Mouse (Mus musculus): ENCODE results near the gene Lrrc1. TPM values are rescaled to one million over a fixed set of nuclear protein-coding genes. Genes with fewer than 3 reads are reported as not detected.
A peak's percentile ranks its signal among the peaks of the same experiment; 100 is the strongest.

Lrrc1 gene
- polyA plus RNA-seq, 1 experiment from 2014 or later, result 5.0 TPM

DNA sequence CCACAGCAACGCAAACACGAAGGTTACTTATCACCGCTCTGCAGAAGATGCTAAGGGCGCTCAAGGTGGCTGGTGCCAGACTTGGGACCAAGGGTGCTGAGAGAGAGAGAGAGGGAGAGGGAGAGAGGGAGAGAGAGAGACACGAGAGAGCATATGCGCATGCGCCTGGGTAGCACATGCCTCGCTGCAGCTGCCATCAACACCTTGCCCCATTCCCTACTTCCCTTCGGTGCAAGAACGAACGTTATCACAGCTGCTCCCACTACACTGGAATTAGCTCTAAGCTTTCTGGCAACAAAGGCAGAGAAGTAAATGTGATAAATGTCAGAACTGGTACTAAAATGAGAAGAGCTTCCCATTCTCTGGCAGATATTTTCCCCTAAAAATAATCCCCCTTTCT lies 79.3 kb downstream of the Lrrc1 start:
- Histone ChIP-seq H3K27me3 (replicated peaks; ENCODE audit: control insufficient read depth, insufficient read depth, low read length) (no peaks in the 10 kb centered on the region), H3K9ac (ENCODE audit: low read depth, low read length) (no peak overlapping the region), H3K4me2 (ENCODE audit: low read length) (no peak overlapping the region), H3K9me3 (ENCODE audit: control insufficient read depth, low read length) (no peaks in the 10 kb centered on the region), H3K36me3 (ENCODE audit: control insufficient read depth, insufficient read depth, low read length) (no peaks in the 10 kb centered on the region), H3K4me3 (ENCODE audit: low read length) (no peak overlapping the region), H3K4me1 (ENCODE audit: control insufficient read depth, insufficient read depth, low read depth, low read length) (peaks cover 14% of the 10 kb centered on the region; the same call in 1 of the 2 replicates), H3K27ac (ENCODE audit: low read depth, low read length) (no peak overlapping the region)
- no peak for ATAC-seq
- 68% methylated on average over 11 of the region's 11 CpGs for WGBS

DNA sequence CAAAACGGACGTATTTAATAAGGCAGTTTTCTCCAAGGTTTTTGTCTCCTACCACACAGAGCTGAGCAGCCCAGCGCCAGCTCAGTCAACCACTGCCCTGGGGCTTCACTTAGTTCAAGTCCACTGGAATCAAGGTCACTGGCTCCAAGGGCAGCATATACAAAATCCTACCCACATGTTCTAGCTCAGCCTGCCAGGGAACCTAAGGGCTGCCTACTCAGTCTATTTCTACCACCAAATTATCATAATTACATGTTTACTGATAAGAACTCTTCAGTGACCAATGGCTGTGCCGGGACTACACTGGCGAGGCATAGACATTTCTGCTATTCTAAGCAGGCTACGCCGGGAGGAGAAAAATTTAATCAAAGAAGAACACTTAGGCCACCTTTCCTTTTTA lies 80.8 kb downstream of the Lrrc1 start:
- Histone ChIP-seq H3K4me1 (ENCODE audit: control insufficient read depth, insufficient read depth, low read depth, low read length) (peaks cover 7% of the 10 kb centered on the region; the same call in 1 of the 2 replicates), H3K9me3 (ENCODE audit: control insufficient read depth, low read length) (no peaks in the 10 kb centered on the region), H3K27ac (ENCODE audit: low read depth, low read length) (no peak overlapping the region), H3K4me2 (ENCODE audit: low read length) (no peak overlapping the region), H3K4me3 (ENCODE audit: low read length) (no peak overlapping the region), H3K27me3 (replicated peaks; ENCODE audit: control insufficient read depth, insufficient read depth, low read length) (no peaks in the 10 kb centered on the region), H3K9ac (ENCODE audit: low read depth, low read length) (no peak overlapping the region), H3K36me3 (ENCODE audit: control insufficient read depth, insufficient read depth, low read length) (no peaks in the 10 kb centered on the region)
- ATAC-seq, result peak; percentile 19; the same call in 1 of the 2 replicates
- 77% methylated on average over 7 of the region's 7 CpGs for WGBS

DNA sequence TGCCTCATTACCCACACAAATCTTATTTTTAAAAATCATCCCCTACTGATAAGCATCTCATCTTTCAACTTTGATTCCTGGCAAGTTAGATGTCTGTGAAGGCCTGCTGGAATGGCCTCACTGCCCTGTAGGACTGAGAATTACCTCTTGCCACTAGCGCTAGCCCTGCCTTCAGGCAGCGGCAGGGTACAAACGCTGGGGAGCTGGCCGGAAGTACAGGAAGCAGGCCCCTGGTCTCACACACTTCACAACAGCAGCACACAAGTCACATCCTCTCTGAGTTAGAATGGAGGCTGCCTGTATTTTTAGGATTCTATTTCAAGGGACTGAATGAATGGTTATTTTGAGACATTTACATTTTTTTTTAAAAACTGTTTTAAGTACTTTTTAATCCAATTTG lies 81.5 kb downstream of the Lrrc1 start:
- WGBS, result 63% methylated on average over 4 of the region's 4 CpGs
- Histone ChIP-seq H3K27me3 (replicated peaks; ENCODE audit: control insufficient read depth, insufficient read depth, low read length) (no peaks in the 10 kb centered on the region), H3K4me3 (ENCODE audit: low read length) (no peak overlapping the region), H3K4me2 (ENCODE audit: low read length) (no peak overlapping the region), H3K9me3 (ENCODE audit: control insufficient read depth, low read length) (no peaks in the 10 kb centered on the region), H3K27ac (ENCODE audit: low read depth, low read length) (no peak overlapping the region; the same call in 1 of the 2 replicates), H3K36me3 (ENCODE audit: control insufficient read depth, insufficient read depth, low read length) (no peaks in the 10 kb centered on the region), H3K9ac (ENCODE audit: low read depth, low read length) (no peak overlapping the region), H3K4me1 (ENCODE audit: control insufficient read depth, insufficient read depth, low read depth, low read length) (peaks cover 7% of the 10 kb centered on the region; the same call in 1 of the 2 replicates)
- no peak for ATAC-seq

DNA sequence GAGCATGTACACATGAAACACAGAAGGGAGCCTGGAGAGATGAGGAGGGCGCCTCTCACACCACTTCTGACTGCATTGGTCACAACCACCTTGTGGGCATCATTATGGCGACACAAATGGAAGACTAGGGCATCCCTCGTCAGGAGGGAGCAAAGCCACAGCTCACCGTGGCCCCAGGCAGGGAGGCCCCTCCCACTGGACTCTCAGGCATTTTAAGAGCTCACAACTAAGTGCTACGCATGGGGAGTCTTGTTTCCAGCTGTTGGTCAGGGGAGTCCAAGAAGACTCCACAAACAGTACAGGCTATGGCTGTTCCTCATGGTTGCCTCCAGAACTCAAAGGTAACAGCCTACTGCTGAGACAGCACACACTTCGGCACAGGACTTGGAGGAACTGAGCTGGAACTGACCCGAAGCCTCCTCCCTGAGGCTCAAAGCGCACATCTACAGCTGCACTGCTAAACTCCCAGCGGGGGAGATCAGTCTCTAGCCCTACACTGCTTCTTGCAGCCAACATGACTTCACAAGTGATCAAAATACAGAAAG lies 83.2 kb downstream of the Lrrc1 start:
- 77% methylated on average over 9 of the region's 9 CpGs for WGBS
- no peak overlapping the region for H3K4me2 ChIP-seq (ENCODE audit: low read length)
- H3K36me3 ChIP-seq (ENCODE audit: control insufficient read depth, insufficient read depth, low read length), result no peaks in the 10 kb centered on the region
- H3K4me1 ChIP-seq (ENCODE audit: control insufficient read depth, insufficient read depth, low read depth, low read length), result peaks cover 7% of the 10 kb centered on the region; the same call in 1 of the 2 replicates
- no peak overlapping the region for H3K4me3 ChIP-seq (ENCODE audit: low read length)
- no peaks in the 10 kb centered on the region for H3K9me3 ChIP-seq (ENCODE audit: control insufficient read depth, low read length)
- H3K9ac ChIP-seq (ENCODE audit: low read depth, low read length), result no peak overlapping the region
- H3K27me3 ChIP-seq (replicated peaks; ENCODE audit: control insufficient read depth, insufficient read depth, low read length), result no peaks in the 10 kb centered on the region
- ATAC-seq, result peak; percentile 16; the same call in 1 of the 2 replicates
- no peak overlapping the region for H3K27ac ChIP-seq (ENCODE audit: low read depth, low read length)

DNA sequence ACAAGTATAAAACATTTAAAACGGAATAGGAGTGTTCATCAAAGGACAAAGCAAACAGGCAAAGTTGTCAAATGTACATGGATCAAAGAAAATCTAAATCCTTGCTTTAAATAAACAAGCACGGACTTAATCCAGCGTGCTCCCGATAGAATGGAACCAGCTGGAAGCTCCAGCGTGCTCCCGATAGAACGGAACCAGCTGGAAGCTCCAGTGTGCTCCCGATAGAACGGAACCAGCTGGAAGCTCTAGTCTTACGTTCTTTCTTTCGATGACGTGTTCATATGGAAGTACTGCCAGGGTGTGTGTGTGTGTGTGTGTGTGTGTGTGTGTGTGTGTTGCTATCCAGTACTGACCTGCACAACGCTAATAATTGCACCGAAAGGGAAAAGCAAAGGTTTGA lies 84.3 kb downstream of the Lrrc1 start:
- Histone ChIP-seq H3K27me3 (replicated peaks; ENCODE audit: control insufficient read depth, insufficient read depth, low read length) (no peaks in the 10 kb centered on the region), H3K9me3 (ENCODE audit: control insufficient read depth, low read length) (no peaks in the 10 kb centered on the region), H3K27ac (ENCODE audit: low read depth, low read length) (no peak overlapping the region), H3K36me3 (ENCODE audit: control insufficient read depth, insufficient read depth, low read length) (no peaks in the 10 kb centered on the region), H3K4me1 (ENCODE audit: control insufficient read depth, insufficient read depth, low read depth, low read length) (peaks cover 7% of the 10 kb centered on the region; the same call in 1 of the 2 replicates), H3K4me3 (ENCODE audit: low read length) (no peak overlapping the region), H3K9ac (ENCODE audit: low read depth, low read length) (no peak overlapping the region), H3K4me2 (ENCODE audit: low read length) (no peak overlapping the region)
- 88% methylated on average over 14 of the region's 14 CpGs for WGBS
- ATAC-seq, result no peak

DNA sequence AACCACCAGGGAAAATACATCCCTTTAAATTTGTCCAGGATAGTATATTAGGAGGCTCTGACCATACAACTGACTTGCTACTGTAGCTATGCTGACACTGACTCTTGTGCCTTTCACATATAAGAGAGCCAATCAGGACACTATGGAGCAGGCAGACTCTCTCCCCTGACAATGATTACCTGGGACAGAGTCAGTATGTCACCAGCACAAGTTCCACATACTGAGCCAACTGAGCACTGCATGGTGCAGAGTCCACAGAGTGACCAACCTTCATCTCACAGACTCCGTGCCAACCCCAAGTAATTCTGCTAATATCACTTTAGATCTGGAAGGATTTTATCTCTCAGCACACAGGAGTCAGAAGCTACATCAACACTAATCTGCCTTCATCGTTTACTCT lies 85.3 kb downstream of the Lrrc1 start:
- Histone ChIP-seq H3K9ac (ENCODE audit: low read depth, low read length) (no peak overlapping the region), H3K27ac (ENCODE audit: low read depth, low read length) (no peak overlapping the region), H3K4me3 (ENCODE audit: low read length) (no peak overlapping the region), H3K27me3 (replicated peaks; ENCODE audit: control insufficient read depth, insufficient read depth, low read length) (no peaks in the 10 kb centered on the region), H3K9me3 (ENCODE audit: control insufficient read depth, low read length) (no peaks in the 10 kb centered on the region), H3K36me3 (ENCODE audit: control insufficient read depth, insufficient read depth, low read length) (no peaks in the 10 kb centered on the region), H3K4me2 (ENCODE audit: low read length) (no peak overlapping the region), H3K4me1 (ENCODE audit: control insufficient read depth, insufficient read depth, low read depth, low read length) (peaks cover 6% of the 10 kb centered on the region; the same call in 1 of the 2 replicates)
- WGBS, result 86% methylated on average over 2 of the region's 2 CpGs
- ATAC-seq, result no peak

DNA sequence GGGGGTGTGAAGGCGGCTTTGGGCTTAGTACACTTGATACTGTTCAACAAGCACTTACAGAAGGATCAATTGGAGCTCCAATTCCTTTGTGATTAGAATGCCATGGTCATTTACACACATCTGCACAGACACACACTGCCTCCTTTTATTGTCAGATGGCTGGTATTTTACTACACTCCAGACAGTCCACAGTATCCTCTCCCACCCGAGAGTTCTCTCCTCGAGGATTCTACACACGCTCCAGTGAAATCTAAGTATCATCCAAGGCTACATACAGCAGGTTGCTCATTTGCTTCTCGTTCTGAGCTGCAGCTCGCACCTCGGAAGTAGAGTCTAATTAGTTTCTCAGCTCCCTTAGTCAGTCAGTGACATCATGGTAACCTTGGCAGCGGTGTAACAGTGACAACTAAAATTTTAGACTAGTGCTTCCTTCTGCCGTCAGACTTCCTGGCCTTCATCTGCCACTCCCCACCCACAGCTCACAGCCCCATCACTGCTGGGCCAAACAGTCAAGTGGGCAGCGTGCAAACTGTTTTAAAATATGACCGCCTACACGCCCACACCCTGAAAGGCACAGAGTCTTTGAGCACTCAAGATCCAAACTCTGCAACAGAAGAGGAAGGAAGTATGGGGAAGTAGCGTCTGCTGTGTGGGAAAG lies 88.4 kb downstream of the Lrrc1 start:
- H3K9me3 ChIP-seq (ENCODE audit: control insufficient read depth, low read length), result no peaks in the 10 kb centered on the region
- H3K4me2 ChIP-seq (ENCODE audit: low read length), result no peak overlapping the region
- no peak overlapping the region for H3K4me3 ChIP-seq (ENCODE audit: low read length)
- ATAC-seq, result no peak
- no peak overlapping the region for H3K9ac ChIP-seq (ENCODE audit: low read depth, low read length)
- H3K4me1 ChIP-seq (ENCODE audit: control insufficient read depth, insufficient read depth, low read depth, low read length), result no peaks in the 10 kb centered on the region
- H3K27ac ChIP-seq (ENCODE audit: low read depth, low read length), result no peak overlapping the region
- no peaks in the 10 kb centered on the region for H3K36me3 ChIP-seq (ENCODE audit: control insufficient read depth, insufficient read depth, low read length)
- 69% methylated on average over 13 of the region's 13 CpGs for WGBS
- no peaks in the 10 kb centered on the region for H3K27me3 ChIP-seq (replicated peaks; ENCODE audit: control insufficient read depth, insufficient read depth, low read length)

DNA sequence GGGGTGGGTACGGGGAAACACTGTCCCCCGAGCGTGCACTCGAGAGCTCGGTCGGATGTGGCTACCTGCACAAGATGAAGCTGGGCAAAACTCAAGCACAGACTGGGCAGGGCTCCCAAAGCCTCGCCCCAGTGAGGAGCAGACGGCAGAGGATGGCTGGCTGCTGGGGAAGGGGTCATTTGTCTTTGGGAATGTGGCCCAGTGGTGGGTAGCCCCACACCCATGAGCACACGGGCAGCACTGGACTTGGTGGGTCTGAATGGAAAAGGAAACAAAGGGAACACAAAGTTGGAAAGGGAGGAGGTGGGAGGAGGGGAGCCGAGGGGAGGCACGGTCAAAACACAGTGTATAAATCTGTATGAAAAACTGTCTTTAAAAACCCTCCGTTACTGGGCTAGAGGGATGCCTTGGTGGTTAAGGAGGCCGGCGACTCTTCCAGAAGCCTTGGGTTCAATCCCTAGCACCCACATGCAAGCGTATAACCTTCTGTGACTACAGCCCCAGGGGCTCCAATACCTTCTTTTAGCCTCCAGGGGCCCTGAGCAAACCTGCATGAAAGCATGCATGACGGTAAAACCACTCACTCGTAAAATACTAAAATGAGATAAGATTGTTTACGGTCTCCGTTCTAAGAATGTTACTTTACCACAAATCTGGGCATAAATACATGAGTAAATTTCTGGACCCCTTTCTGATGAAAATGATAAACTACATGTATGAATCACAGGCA lies 89.1 kb downstream of the Lrrc1 start:
- no peak overlapping the region for H3K9ac ChIP-seq (ENCODE audit: low read depth, low read length)
- no peak overlapping the region for H3K4me3 ChIP-seq (ENCODE audit: low read length)
- H3K36me3 ChIP-seq (ENCODE audit: control insufficient read depth, insufficient read depth, low read length), result no peaks in the 10 kb centered on the region
- H3K27me3 ChIP-seq (replicated peaks; ENCODE audit: control insufficient read depth, insufficient read depth, low read length), result no peaks in the 10 kb centered on the region
- H3K9me3 ChIP-seq (ENCODE audit: control insufficient read depth, low read length), result no peaks in the 10 kb centered on the region
- H3K4me2 ChIP-seq (ENCODE audit: low read length), result no peak overlapping the region
- no peaks in the 10 kb centered on the region for H3K4me1 ChIP-seq (ENCODE audit: control insufficient read depth, insufficient read depth, low read depth, low read length)
- WGBS, result 67% methylated on average over 19 of the region's 19 CpGs
- H3K27ac ChIP-seq (ENCODE audit: low read depth, low read length), result no peak overlapping the region
- ATAC-seq, result no peak

DNA sequence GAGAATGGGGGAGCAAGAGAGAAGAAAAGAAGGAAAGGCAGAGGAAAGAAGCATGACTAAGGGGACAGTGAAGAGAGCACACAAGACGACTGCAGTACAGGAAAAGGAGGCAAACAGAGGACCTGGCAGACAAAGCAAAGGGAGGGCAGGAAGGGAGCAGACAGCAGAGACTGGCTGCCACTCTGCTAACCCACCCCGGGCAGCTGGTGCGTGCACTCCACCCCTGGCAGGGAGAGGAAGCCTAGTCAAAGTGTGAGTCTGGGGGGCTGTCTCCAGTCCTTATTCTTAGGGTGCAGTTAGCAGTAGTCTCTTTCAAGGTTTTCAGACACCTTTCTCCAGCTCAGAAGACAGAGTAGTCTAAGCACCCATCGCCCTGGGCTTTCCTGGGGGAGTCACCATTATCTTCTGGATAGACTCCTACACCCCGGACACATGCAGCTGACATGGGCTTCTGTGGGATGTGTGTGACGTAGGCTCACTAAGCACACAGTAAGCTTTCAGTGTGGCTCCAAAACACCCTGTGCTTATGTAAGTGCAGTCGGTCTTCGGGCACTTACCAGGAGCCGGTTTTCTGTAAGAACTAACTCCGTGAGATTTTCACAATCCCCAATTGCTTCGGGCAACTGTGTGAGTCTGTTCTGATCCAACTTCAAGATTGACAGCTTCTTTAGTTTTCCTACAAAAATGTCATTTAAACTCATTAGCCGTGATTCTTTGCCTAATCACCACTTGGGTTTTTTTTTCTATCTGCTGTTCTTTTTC lies 92.4 kb downstream of the Lrrc1 start:
- Histone ChIP-seq H3K4me3 (ENCODE audit: low read length) (no peak overlapping the region), H3K36me3 (ENCODE audit: control insufficient read depth, insufficient read depth, low read length) (no peaks in the 10 kb centered on the region), H3K9ac (ENCODE audit: low read depth, low read length) (no peak overlapping the region), H3K4me2 (ENCODE audit: low read length) (no peak overlapping the region), H3K27ac (ENCODE audit: low read depth, low read length) (no peak overlapping the region), H3K9me3 (ENCODE audit: control insufficient read depth, low read length) (no peaks in the 10 kb centered on the region), H3K27me3 (replicated peaks; ENCODE audit: control insufficient read depth, insufficient read depth, low read length) (no peaks in the 10 kb centered on the region), H3K4me1 (ENCODE audit: control insufficient read depth, insufficient read depth, low read depth, low read length) (no peaks in the 10 kb centered on the region)
- ATAC-seq, result no peak
- 75% methylated on average over 12 of the region's 12 CpGs for WGBS
